Mouse (Mus musculus) olfactory bulb, adult 2 months (tissue): Measurements from ENCODE around the gene Maz. TPM values are rescaled to one million over a fixed set of nuclear protein-coding genes. Genes with fewer than 3 reads are reported as not detected.
A peak's percentile ranks its signal among the peaks of the same experiment; 100 is the strongest.

Source experiments
- H3K27ac ChIP-seq: fragments of 200-500 bp; 2 replicates; pipeline ENCODE4 v1.5.1; 2012; ENCODE audit warnings: low read depth, low read length; ENCODE audit not compliant: insufficient read depth
- H3K4me1 ChIP-seq: fragments of 200-500 bp; 2 replicates; pipeline ENCODE4 v1.6.1; 2012; ENCODE audit warnings: low read length; ENCODE audit not compliant: control insufficient read depth, insufficient read depth
- H3K4me3 ChIP-seq: fragments of 200-500 bp; 2 replicates; pipeline ENCODE4 v1.5.1; 2012; ENCODE audit warnings: mild to moderate bottlenecking, low read depth, low read length, moderate library complexity; ENCODE audit not compliant: insufficient read depth
- CTCF ChIP-seq: fragments of 200-500 bp; IDR thresholded peaks from 2 replicates; pipeline ENCODE4 v1.5.1; 2012; ENCODE audit warnings: low read depth, mild to moderate bottlenecking, low read length, moderate library complexity; ENCODE audit not compliant: insufficient read depth
- POLR2A ChIP-seq: fragments of 200-500 bp; IDR thresholded peaks from 2 replicates; pipeline ENCODE4 v1.6.1; 2012; ENCODE audit warnings: mild to moderate bottlenecking, low read depth, low read length, moderate library complexity; ENCODE audit not compliant: insufficient read depth
- WGBS: fragments of 180-500 bp; shearing (Covaris S2); methylation state at CpG from one replicate; pipeline ENCODE4 v1.1.7; 2018; 5-methylcytosine and 5-hydroxymethylcytosine counted together
- polyA plus RNA-seq: library from polyadenylated mRNA; stranded (reverse); fragments of >200 nt; gene quantifications from 2 replicates; pipeline ENCODE4 v1.2.4, GENCODE M21; 2012; ENCODE audit warnings: low replicate concordance; ENCODE audit not compliant: missing spikeins, insufficient read depth, insufficient read length

Maz gene
- polyA plus RNA-seq, 1 experiment = 437 TPM

- WGBS = 88% methylated on average over 4 of the region's 4 CpGs
- TF ChIP-seq CTCF (no peak), POLR2A (no peak)
- no peak overlapping the region for H3K27ac ChIP-seq
Observed at GRCm38 (mm10) chr7:126996449-126996848, 30.4 kb downstream of the Maz start.

GRCm38 (mm10) chr7:126988816-126989215, 38.0 kb downstream of the Maz start:
- TF ChIP-seq CTCF = no peak
- no peak for TF ChIP-seq POLR2A
- Histone ChIP-seq H3K27ac (no peak overlapping the region), H3K4me3 (no peak overlapping the region), H3K4me1 (peaks cover 4% of the 10 kb centered on the region)
- WGBS = 75% methylated on average over 8 of the region's 8 CpGs

More at GRCm38 (mm10) chr7:126996449-126996848, 30.4 kb downstream of the Maz start:
- H3K4me1 ChIP-seq = no peaks in the 10 kb centered on the region
- H3K4me3 ChIP-seq = no peak overlapping the region

- TF ChIP-seq CTCF = peak; percentile 35; the same call in 1 of the 2 replicates
- no peak for TF ChIP-seq POLR2A
- Histone ChIP-seq H3K4me1 (peaks cover 4% of the 10 kb centered on the region), H3K27ac (no peak overlapping the region), H3K4me3 (no peak overlapping the region)
- WGBS = 45% methylated on average over 9 of the region's 9 CpGs
Observed at GRCm38 (mm10) chr7:126986319-126986718, 40.5 kb downstream of the Maz start.

GRCm38 (mm10) chr7:126984667-126985444, 42.0 kb downstream of the Maz start:
- Histone ChIP-seq H3K4me3 (no peak overlapping the region), H3K27ac (no peak overlapping the region), H3K4me1 (peaks cover 4% of the 10 kb centered on the region)
- TF ChIP-seq POLR2A (no peak), CTCF (no peak)
- WGBS = 55% methylated on average over 10 of the region's 10 CpGs

- 75% methylated on average over 7 of the region's 7 CpGs for WGBS
- H3K27ac ChIP-seq = no peak overlapping the region
- H3K4me1 ChIP-seq = peaks cover 6% of the 10 kb centered on the region
- TF ChIP-seq CTCF (no peak), POLR2A (no peak)
- no peak overlapping the region for H3K4me3 ChIP-seq
Observed at GRCm38 (mm10) chr7:126983113-126983512, 43.7 kb downstream of the Maz start.

- no peak overlapping the region for H3K27ac ChIP-seq
- 96% methylated on average over 4 of the region's 4 CpGs for WGBS
- H3K4me1 ChIP-seq = peaks cover 7% of the 10 kb centered on the region
- no peak for TF ChIP-seq CTCF
- no peak for TF ChIP-seq POLR2A
- H3K4me3 ChIP-seq = no peak overlapping the region
Observed at GRCm38 (mm10) chr7:126982054-126982453, 44.8 kb downstream of the Maz start.

- no peak overlapping the region for H3K4me3 ChIP-seq
Observed at GRCm38 (mm10) chr7:126981601-126982000, 45.2 kb downstream of the Maz start.

GRCm38 (mm10) chr7:126978841-126979240, 48.0 kb downstream of the Maz start:
- 92% methylated on average over 6 of the region's 6 CpGs for WGBS
- Histone ChIP-seq H3K4me3 (no peak overlapping the region), H3K27ac (no peak overlapping the region), H3K4me1 (peaks cover 3% of the 10 kb centered on the region)
- TF ChIP-seq CTCF (no peak), POLR2A (no peak)

More at GRCm38 (mm10) chr7:126981601-126982000, 45.2 kb downstream of the Maz start:
- WGBS = 84% methylated on average over 2 of the region's 2 CpGs
- TF ChIP-seq CTCF = no peak
- TF ChIP-seq POLR2A = no peak
- Histone ChIP-seq H3K4me1 (peaks cover 7% of the 10 kb centered on the region), H3K27ac (no peak overlapping the region)

- no peak overlapping the region for H3K27ac ChIP-seq
- peaks cover 3% of the 10 kb centered on the region for H3K4me1 ChIP-seq
- peak overlapping the region; percentile 89 for H3K4me3 ChIP-seq
- WGBS = 28% methylated on average over 14 of the region's 14 CpGs
- TF ChIP-seq CTCF (no peak), POLR2A (no peak)
Observed at GRCm38 (mm10) chr7:126976878-126977459, 49.9 kb downstream of the Maz start.
